Mouse (Mus musculus): Measurements from ENCODE around the gene Foxc2.
A peak's percentile ranks its signal among the peaks of the same experiment; 100 is the strongest.
"Not testable (repeated sequence)": the region's sequence is repeated elsewhere in the genome, so short reads cannot be mapped to it uniquely, and the experiment has no call there.

Gene Foxc2

DNA sequence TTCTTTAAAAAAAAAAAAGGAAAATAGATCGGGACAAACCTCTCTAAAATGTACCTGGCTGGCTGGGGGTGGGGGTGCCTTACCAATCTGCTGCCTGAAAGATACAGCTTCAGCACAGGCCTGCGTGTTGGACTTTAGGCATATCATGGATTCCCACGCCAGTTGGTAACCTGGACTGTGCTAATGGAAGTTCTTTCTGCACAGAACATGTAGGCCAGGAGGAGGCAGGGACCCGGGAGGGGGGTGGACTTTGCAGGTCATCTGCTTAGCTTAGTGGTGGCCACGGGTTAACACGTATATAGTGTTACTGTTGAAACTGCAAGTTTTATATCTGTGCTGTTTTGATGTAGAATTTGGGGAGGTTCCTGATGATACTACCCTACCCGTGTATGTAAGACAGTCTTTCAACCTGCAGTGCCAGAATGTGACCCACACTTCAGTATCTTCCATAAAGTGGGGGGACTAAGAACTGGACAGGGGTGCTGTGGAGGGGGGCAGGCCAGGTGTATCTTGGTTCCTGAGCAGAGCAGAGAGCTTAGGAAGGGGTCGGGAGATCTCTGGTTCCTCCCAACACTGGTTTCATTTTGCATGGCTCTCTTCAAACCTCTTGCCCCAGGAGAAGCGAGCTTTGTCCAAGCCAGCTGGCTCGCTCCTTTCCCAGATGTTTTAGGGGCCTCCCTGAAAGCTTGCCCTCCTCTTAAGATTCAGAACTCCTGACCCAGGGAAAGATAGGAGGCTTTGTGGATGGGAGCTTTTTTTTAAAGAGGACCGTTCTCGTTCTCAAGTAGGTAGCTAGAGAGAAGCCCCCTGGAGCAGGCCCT is 3.9 kb downstream of the Foxc2 start:
- DNase-seq, result peak; percentile 94

DNA sequence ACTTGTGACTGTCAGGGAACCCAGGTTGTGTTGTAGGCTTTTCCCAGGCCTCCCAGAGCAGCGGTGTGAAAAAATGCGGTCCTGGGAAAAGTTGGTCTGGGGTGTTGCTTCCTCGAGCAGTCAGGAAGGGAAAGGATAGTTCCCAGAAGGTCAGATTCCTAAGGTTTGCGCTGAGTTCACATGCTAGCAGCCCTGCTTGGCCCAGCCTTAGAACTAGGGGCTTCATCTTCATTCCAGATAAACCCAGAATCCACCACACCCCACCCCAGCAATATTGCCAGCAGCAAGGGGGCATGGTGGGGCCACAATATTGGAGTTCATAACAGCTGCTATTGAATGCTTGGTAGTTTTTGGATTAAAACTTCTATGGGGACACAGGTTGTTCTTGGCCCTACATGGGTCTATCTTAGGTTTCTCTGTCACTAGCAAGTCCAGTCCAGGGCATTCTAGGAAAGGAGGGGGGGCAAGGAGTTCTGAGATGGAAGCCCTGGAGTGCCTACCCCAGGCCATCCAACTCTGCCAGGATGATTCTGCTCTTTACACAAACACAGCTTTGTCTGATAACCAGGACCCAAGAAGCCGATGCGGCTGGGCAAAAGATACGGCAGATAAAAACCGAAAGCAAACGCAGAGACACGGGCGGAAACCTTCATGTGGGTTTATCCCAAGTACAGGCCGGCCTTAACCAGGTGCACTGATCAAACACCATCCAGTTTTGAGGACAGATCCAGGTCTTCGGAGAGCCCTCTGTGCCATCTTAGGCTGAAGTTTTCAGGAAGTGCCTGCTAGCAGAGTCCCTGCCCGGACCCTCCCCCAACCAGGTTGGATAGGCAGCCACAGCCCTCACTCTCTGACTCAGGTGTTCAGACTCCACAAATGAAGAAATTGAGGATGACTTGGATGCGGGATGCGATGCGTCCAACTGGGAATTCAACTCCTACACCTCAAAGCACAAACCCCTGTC is 4.8 kb downstream of the Foxc2 start:
- peak; percentile 68 for DNase-seq

DNA sequence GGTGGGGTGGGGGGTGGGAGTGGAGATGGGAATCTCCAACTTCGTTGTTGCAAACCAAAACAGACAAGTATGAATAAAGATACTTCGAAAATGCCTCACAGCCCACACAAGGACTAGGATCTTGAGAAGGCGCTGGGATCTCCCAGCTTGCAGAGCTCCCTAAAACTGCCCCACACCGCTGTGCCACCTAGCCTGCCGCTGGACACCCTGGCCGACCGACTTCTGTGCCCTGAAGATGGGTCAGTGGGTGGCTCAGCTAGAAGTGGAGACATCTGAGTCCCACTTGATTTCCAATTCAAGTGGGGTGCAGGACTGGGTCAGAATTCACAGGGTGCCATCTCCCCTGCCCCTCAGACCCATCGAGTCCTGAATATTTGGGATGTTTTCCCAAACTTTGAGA is 5.7 kb downstream of the Foxc2 start:
- peak; percentile 89 for DNase-seq

DNA sequence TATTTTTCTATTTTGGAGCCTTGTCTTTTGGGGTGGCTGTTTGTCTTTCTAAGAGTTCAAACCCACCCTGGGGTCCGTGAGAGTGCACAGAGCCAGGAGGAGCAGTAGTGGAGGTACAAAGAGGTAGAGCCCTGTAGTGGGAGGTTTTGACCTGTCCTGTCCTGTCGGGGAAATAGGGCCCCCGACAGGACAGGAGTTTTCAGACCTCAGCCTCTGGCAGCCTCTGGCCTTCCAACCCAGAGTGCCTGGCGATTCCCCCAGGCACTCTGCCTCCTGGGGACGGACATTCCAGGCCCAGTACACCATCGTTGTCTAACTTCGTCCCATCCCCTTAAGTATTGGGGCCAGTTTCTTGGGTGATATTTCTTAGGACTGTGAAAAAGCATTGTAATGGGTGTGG is 6.4 kb downstream of the Foxc2 start:
- peak; percentile 73 for DNase-seq

DNA sequence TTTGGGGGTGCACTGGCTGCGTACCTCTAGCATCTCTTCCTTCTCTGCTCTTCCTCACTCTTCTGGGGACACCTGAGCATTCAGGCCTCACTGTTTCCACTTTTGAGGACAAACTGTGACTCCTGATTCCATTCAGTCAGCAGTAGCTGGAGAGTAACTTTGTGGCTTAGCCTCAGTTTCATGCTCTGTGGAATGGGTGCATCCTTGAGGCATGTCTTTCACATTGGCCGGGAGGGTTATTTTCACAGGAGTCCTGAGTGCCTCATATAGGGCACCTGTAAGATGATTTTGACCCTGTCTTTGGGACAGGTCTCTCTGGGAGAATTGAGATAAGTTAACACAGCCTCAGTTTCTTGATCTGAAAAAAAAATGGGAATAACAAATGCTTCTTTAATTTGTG is 7.1 kb downstream of the Foxc2 start:
- peak; percentile 72 for DNase-seq

DNA sequence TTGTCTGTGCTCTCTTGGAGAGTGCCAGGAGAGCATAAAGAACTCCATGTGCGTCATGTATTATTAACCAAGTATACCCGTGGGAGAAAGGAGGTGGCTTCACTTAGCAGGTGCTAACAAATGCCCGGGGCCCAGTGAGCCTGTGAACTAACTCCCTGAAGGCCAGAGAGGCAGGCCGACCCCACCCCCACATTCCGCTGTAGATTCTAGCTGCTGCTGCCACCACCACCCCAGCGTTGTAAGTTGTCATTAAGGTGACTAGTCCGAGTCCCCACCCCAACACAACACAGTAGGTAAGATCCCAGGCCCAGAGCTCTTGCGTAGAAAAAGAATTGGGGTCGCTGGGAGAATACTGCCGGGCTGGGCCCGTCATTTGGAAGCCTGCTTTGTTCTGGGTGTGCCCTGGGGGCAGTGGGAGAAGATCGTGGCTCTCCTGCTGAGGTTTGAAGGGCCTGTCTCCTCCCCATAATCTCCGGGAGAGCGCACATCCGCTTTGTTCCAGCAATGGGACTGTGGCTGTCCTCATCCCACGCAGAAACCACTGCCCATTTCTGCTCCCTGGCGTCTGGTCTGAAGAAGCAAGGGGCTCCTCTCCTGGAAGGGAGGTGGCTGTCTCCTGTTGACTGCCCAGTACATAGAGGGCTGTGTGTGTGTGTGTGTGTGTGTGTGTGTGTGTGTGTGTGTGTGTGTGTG is 8.7 kb downstream of the Foxc2 start:
- peak; percentile 90 for DNase-seq

DNA sequence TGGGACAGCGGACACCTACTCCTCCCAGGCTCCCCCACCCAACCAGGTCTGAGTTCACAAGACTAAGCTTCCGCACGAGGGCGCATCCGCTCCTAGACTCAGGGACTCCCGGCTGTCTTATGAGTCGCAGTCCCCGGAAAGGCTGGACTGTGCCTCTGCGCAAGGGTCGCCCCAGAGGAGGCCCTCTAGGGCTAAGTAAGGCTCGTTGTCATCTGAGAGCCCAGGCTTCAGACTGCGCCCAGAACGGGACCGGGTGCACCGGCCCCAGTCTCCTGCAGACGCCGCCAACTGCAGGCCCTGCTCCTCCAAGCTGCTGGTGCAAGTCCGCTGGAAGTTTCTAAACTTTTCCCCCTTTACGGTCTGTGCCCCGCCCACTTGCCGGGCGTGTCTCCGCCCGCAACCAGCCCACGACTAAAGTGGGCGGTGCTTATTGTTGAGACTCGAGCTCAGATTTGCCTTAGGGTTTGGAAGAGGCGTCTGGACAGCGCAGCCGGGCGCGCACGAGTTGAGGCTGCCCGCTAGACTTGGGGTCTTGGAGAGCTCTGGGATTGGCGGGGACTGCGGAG is 9.4 kb downstream of the Foxc2 start:
- peak; percentile 99 for DNase-seq

DNA sequence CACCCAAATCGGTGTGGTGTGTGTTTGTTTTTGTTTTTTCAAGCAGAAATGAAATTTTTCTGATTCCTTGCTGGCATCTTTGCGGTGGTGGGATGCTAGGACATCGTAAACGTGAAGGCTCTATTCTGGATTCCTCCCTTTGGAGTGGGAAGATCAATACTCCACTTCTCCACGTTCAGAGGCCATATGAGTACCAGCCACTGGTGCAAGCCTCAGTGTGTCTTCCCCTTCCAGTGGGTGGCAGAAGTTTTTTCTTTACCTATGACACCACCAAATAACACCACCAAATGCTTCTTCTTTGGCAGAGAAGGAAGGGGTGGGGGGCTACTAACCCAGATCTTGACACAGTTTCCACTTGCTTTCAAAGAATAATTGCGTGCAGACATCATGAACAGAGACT is 10.2 kb downstream of the Foxc2 start:
- DNase-seq, result peak; percentile 70

DNA sequence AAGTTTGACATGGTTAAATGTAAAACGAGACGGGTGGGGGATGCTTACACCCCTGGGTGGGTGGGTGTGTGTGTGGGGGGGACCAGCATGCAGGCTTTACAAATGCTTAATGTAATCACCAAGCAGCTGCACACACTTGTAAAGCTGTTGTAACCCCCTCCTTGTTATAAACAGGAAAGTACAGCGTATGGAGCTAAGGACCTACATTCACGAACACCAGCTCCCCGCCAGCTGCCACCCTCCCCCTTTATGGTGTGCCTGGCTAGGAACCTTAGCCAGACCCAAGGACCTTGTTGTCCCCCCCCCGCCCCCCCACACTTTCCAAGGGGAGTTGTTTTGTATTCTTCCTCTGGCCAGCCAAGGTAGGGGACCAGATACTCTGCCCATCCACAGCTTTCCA is 10.7 kb downstream of the Foxc2 start:
- no peak for DNase-seq

DNA sequence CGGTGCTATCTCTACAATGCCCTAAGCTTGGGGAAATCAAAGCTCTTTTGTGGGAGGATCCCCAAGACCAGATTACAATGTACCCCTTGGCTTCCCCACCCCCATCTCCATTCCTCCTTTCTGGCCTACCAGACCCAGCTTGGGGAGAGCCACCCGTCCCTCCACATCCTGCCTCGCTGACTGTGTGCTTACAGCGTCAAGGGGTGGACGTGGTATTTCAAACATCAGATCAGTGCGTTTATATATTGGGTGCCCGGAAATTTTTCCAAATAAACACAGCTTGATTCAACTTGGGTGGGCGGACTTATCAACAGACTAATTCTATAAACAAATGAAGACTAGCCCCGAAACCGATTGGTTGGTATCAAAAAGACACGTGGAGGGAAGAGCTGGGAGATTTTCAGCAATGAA is 11.3 kb downstream of the Foxc2 start:
- DNase-seq, result no peak

DNA sequence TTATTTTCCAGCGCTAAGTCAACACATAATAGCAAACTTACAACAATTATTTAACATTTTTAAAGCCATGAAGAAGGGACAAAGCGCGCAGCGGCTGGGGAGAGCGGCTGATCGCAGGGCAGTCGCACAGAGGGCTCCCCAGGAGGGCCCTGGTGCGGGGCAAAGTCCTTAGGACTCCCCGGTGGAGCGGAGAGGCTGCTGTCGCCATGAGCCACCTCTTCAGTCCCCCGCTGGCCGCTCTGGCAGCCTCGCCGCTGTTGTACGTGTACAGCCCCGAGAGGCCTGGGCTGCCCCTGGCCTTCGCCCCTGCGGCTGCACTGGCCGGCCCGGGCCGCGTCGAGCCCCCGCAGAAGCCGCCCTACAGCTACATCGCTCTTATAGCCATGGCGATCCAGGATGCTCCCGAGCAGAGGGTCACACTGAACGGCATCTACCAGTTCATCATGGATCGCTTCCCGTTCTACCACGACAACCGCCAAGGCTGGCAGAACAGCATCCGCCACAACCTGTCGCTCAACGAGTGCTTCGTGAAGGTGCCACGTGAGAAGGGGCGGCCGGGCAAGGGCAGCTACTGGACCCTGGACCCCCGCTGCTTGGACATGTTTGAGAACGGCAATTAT is 11.9 kb downstream of the Foxc2 start, which contains the start of gene Foxl1:
Gene Foxl1, plus strand, starts transcription at position 185 of the 620 bp plus-strand sequence.
- peak; percentile 86 for DNase-seq

DNA sequence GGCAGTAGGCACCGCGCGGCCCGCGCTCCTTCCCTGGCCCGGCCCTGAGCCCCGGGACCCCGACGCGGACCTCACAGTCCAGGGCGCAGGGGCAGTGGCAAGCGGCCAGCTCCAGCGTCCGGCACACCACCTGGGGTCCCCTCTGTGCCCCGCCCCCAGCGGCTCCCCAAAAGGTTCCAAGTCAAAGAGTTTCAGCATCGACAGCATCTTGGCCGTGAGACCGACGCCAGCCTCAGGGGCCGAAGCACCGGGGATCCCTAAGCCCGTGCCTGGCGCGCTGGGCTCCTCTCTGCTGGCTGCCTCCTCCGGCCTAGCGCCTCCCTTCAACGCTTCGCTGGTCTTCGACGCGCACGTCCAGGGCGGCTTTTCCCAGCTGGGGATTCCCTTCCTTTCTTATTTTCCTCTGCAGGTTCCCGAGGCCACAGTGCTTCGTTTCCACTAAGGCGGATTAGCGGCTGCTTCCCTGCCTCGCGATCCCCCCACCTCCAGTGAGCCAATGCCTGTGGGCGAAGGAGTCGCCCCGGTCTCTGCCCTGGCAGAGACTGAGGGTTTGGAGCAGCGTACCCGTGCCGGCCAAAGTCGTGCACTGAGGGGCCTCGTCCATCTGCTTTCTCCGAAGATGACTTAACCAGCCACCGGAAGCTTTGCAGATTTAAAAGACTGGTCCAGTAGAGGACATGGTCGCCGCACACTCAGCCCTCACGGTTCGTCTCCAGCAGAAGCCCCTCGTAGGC is 12.7 kb downstream of the Foxc2 start:
- DNase-seq, result peak; percentile 85

DNA sequence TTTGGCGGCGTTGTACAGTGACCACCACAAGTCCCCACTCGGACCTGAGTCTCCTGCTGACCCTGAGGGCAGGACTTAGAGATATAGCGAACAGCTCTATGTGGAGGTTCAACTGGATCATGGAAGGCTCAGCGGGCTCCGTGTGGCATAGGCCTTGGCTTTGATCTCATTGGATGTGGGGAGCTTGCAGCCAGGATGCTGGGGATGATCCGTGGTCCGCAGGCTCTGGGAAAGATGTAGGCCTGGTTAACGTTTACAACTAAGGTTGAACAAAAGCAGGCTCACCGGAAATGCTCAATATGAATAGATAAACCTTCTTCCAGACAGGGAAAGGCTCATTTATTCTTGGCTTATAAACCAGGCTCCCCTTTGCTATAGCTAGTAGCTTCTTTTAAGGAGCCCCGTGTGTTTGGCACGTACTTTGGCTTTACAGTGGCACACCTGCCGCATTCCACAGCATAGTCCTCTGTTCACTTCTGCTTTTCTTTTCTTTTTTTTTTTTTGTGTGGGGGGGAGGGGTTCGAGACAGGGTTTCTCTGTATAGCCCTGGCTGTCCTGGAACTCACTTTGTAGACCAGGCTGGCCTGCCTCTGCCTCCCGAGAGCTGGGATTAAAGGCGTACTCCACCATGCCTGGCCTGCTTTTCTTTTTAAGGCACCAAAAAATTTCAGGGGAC is 13.4 kb downstream of the Foxc2 start:
- no peak for DNase-seq

DNA sequence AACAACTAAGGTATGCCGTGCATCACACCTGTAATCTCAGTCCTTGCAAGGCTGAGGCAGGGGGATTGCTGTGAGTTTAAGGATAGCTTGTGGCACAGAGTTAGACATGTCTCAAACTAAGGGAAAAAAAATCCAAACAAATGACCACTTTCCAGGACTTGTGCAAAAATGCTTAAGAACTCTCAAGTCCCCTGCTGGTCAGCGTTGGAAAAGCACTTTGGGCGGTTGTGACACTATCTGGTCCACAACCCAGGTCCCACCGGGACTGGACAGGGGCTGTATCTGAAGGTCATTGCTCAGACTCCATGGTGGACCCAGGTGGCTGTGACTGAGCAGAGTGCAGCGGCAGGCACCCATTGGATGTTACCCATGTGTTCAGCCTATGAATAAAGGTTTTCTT is 14.6 kb downstream of the Foxc2 start:
- DNase-seq, result no peak

DNA sequence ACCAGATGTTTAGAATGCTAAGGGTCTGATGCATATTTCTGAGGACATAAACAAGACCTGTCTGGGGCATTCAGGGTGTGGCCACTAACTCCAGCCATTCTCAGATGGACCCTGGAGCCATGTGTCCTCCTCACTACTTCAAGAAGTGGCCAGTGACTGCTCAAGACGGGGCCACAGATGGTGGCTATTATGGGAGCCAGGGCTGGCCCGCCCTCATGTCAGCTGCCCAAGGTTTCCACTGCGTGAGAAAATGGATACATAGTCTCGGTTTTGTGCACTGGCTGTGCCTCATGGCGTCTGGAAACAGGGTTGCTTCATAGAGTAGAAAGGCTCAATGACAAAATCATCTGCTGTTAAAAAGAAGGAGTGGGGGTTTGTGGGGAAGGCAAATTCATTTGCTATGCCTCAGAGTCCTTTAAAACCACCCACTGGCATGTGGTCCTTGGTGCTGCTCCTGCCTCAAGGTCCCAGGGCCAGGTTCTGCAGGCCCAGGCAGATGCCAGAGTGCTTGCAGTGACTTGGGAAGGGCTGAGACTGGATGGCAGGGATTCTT is 17.1 kb downstream of the Foxc2 start:
- DNase-seq, result no peak

DNA sequence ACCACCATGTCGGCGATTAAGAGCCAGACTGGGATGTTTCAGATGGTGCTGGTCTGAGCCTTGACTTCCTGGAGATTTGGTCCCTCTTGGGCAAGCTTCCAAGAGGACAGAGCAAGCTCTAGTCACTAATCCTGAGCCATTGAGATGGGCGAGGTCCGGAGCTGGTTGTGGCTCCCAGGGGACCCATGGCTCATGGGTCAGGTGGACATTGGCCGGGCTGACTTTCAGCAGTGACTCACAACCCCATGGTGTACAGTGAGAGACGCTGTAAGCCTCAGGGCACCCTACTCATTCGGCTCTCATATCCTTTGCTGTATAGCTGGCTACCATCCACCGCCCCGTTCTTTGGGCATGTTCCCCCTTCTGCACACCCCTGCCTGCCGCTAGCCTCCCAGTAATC is 18.1 kb downstream of the Foxc2 start:
- DNase-seq, result no peak

DNA sequence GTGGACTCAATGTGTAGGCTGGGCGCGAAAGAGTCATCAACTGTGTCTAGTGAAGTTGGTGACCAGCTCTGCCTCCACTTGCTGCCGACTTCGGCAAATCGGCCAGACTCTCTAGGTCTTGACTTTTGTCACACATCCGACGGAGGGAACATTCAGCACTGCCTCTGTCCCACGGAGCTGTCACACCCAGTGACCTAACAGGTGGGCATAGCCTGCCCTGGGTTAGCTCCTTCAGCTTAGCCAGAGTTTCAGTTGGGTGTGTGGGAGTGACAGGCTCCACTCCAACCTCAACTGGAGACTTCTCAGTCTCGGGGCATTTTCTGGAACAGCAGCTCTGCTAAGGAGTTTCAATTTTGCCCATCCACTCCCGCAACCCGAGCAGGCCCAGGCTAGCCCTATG is 18.5 kb downstream of the Foxc2 start:
- no peak for DNase-seq

DNA sequence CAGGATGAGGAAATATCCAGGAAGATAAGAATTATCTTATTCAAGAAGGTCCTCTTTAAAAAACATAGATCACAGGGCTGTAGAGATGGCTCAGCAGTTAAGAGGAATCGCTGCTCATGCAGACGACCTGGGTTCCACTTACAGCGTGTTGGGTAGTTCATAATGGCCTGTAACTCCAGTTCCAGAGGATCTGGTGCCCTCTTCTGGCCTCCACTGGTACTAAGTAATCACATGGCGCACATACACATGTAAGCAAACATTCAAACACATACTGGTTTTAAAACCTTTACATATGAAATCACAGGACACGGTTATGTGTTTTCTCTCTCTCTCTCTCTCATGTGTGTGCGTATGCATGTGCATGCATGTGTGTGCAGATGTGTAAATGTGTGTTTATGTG is 20.9 kb downstream of the Foxc2 start:
- DNase-seq, result no peak

DNA sequence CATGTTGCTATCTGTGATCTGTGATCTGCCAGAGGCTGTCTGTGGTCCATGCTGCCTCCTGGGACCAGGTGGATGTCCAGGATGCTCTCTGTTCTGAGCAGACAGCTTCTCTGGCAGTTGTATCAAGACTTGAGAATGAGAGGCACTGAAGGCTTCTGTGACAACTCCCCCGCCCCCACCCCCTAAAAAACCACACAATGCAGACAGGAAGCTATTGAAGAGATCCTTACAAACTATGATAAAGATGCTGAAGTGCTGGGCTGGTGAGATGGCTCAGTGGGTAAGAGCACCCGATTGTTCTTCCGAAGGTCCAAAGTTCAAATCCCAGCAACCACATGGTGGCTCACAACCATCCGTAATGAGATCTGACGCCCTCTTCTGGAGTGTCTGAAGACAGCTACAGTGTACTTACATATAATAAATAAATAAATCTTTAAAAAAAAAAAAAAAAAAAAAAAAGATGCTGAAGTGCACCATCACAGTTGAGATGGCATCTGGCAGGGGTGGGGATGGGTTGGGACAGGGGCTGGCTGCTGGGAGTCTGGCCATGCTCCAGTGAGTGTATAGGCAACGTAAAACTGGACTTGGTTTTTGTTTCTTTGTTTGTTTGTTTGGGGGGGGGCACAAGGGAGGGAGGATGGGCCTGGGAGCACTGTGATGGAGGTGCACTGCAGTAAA is 29.6 kb downstream of the Foxc2 start:
- DNase-seq, result not testable (repeated sequence)

DNA sequence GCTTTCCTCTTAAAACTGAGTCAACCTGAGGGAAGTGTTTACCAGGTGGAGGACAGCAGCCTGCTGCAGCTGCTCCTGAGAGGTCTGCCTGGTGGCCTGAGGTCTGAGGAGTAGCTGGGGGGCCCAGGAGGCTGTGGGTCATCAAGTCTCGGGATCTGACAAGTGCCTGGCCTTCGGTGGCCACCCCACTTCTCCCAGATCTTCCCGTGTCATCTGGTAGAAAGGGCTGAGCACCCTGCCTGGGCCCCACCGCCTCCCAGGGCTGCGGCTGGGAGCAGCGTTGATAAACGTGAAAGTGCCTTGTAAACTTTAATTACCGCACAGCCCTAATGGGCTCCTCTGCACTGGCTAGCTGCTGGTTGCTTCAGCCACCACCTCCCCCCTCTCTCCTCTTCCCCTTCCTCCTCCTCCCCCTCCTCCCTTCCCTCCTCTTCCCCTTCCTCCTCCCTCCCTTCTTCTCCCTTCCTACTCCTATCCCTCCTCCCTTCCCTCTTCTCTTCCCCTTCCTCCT is 32.7 kb downstream of the Foxc2 start:
- no peak for DNase-seq

Measured in heart, adult 11 months (tissue).